Mouse (Mus musculus): ENCODE data around the gene Adh1. TPM values are rescaled to one million over a fixed set of nuclear protein-coding genes. Genes with fewer than 3 reads are reported as not detected.

Adh1 gene
- polyA plus RNA-seq, 1 experiment from 2014 or later = 0.30 TPM

- Histone ChIP-seq H3K27me3 (ENCODE audit: insufficient read depth, poor library complexity, severe bottlenecking) (no peaks in the 10 kb centered on the region), H3K4me3 (no peak overlapping the region), H3K27ac (no peak overlapping the region), H3K4me1 (replicated peaks) (0 out of 2 replicates have a peak, but pooled peaks cover 4% of the 10 kb centered on the region), H3K9me3 (no peaks in the 10 kb centered on the region), H3K36me3 (no peaks in the 10 kb centered on the region)
- WGBS = 78% methylated on average over 7 of the region's 7 CpGs
- no peak for DNase-seq (ENCODE audit: low spot score)
Observed at GRCm38 (mm10) chr3:138244338-138244874, 16.4 kb upstream of the Adh1 start.

DNA sequence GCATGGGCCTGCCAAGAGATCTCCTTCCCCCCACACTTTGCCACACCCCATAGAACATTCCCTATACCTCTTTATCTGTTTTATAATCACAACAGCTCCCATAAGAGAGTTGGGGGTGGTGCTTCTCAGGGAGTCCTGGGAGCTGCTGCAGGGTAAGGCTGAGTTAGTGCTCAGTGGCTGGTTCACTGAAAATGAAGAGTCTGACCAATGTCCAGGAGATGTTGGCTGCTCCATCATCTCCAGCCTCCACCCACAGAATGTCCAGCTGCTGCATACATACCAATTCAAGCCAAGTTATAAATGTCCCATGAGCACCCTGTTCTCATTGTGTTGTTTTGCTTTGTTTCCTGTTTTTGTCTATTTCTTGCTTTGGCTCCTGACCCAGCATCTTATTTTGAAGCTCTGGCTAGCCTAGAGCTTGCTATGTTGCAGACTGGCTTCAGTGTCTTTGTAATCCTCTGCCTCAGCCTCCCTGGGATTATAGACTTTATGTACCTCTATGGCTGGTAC, 14.2 kb upstream of the Adh1 start:
- no peak for DNase-seq (ENCODE audit: low spot score)
- Histone ChIP-seq H3K9me3 (no peaks in the 10 kb centered on the region), H3K4me1 (replicated peaks) (0 out of 2 replicates have a peak, but pooled peaks cover 4% of the 10 kb centered on the region), H3K4me3 (no peak overlapping the region), H3K27ac (no peak overlapping the region), H3K36me3 (no peaks in the 10 kb centered on the region), H3K27me3 (ENCODE audit: insufficient read depth, poor library complexity, severe bottlenecking) (no peaks in the 10 kb centered on the region)

DNA sequence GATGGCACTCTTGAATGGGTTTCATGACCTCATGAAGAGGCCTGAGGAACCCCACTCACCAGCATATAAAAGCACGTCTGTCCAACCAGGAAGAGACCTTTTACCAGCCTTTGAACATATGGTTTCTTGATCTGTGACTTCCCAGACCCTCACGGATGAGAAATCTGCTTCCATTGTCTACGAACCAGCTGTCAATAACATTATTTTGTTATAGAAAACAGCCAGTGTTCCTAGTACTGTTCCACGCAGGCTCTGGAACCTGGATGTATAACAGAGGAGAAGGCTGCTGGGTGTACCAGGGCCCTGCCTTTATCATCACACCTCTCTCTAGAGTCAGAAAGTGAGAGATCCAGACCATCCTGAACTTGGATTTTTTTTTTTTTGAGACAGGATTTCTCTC, 13.6 kb upstream of the Adh1 start:
- H3K27ac ChIP-seq = no peak overlapping the region
- no peak for DNase-seq (ENCODE audit: low spot score)
- H3K4me1 ChIP-seq (replicated peaks) = 0 out of 2 replicates have a peak, but pooled peaks cover 4% of the 10 kb centered on the region

DNA sequence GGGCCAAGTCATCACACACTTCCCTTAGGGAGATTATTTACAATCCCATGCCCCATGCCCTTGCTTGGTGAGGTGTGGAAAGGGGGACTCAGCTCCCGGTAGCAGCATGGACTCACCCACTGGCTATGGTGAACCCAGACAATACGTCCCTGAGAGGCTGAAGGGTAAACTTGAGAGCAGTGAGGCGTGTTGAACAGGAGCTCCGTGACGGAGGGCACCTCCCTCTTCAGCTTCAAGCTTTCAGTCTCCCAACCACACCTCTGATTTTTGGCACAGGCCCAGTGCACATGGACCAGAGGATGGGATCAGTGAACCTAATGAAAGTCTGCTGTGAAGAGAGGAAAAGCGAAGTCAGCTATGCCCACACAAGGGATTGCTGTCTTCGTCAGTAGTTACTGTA, 12.8 kb upstream of the Adh1 start:
- H3K9me3 ChIP-seq = no peaks in the 10 kb centered on the region
- DNase-seq (ENCODE audit: low spot score) = no peak
- 0 out of 2 replicates have a peak, but pooled peaks cover 4% of the 10 kb centered on the region for H3K4me1 ChIP-seq (replicated peaks)
- H3K36me3 ChIP-seq = no peaks in the 10 kb centered on the region
- 74% methylated on average over 7 of the region's 7 CpGs for WGBS
- H3K4me3 ChIP-seq = no peak overlapping the region
- no peaks in the 10 kb centered on the region for H3K27me3 ChIP-seq (ENCODE audit: insufficient read depth, poor library complexity, severe bottlenecking)
- no peak overlapping the region for H3K27ac ChIP-seq

More for the DNA sequence above, 13.6 kb upstream of the Adh1 start:
- Histone ChIP-seq H3K36me3 (no peaks in the 10 kb centered on the region), H3K27me3 (ENCODE audit: insufficient read depth, poor library complexity, severe bottlenecking) (no peaks in the 10 kb centered on the region), H3K4me3 (no peak overlapping the region), H3K9me3 (no peaks in the 10 kb centered on the region)
- WGBS = 79% methylated on average over 4 of the region's 4 CpGs

- Histone ChIP-seq H3K36me3 (no peaks in the 10 kb centered on the region), H3K4me3 (no peak overlapping the region), H3K4me1 (replicated peaks) (0 out of 2 replicates have a peak, but pooled peaks cover 4% of the 10 kb centered on the region), H3K9me3 (no peaks in the 10 kb centered on the region), H3K27ac (no peak overlapping the region), H3K27me3 (ENCODE audit: insufficient read depth, poor library complexity, severe bottlenecking) (no peaks in the 10 kb centered on the region)
- DNase-seq (ENCODE audit: low spot score) = no peak
- 93% methylated on average over 8 of the region's 8 CpGs for WGBS
Observed at GRCm38 (mm10) chr3:138248746-138249145, 12.0 kb upstream of the Adh1 start.

DNA sequence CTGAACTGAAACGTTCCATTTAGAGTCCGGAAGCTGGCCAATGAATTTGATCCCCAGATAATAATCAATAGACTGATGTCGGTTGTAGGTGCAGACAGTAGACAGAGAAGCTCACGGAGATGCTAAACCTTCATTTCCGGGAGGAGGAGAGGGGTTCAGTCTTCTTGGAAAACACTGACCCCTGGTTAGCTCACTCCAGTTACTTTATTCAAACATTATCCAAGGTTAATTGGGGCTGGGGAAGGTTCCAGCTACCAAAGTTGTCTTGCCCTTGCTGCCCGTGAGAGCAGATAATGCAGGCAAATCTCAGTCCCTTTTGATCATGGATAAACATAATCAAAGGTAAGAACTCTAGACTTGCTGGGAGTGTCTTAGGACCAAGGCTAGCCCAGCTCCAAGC, 9.6 kb upstream of the Adh1 start:
- H3K9me3 ChIP-seq = no peaks in the 10 kb centered on the region
- no peaks in the 10 kb centered on the region for H3K27me3 ChIP-seq (ENCODE audit: insufficient read depth, poor library complexity, severe bottlenecking)
- WGBS = 89% methylated on average over 6 of the region's 6 CpGs
- peaks cover 9% of the 10 kb centered on the region; the same call in 1 of the 2 replicates for H3K4me1 ChIP-seq (replicated peaks)
- no peak overlapping the region for H3K27ac ChIP-seq
- no peaks in the 10 kb centered on the region for H3K36me3 ChIP-seq
- no peak for DNase-seq (ENCODE audit: low spot score)
- H3K4me3 ChIP-seq = no peak overlapping the region

GRCm38 (mm10) chr3:138254205-138254604, 6.6 kb upstream of the Adh1 start:
- no peaks in the 10 kb centered on the region for H3K27me3 ChIP-seq (ENCODE audit: insufficient read depth, poor library complexity, severe bottlenecking)
- H3K9me3 ChIP-seq = no peaks in the 10 kb centered on the region
- peaks cover 9% of the 10 kb centered on the region; the same call in 1 of the 2 replicates for H3K4me1 ChIP-seq (replicated peaks)
- H3K36me3 ChIP-seq = no peaks in the 10 kb centered on the region
- no peak overlapping the region for H3K27ac ChIP-seq
- WGBS = 59% methylated on average over 5 of the region's 5 CpGs
- DNase-seq (ENCODE audit: low spot score) = no peak
- H3K4me3 ChIP-seq = no peak overlapping the region

GRCm38 (mm10) chr3:138255366-138255765, 5.4 kb upstream of the Adh1 start:
- peaks cover 9% of the 10 kb centered on the region; the same call in 1 of the 2 replicates for H3K4me1 ChIP-seq (replicated peaks)
- WGBS = 57% methylated on average over 3 of the region's 3 CpGs
- no peak overlapping the region for H3K4me3 ChIP-seq
- no peak for DNase-seq (ENCODE audit: low spot score)
- no peaks in the 10 kb centered on the region for H3K36me3 ChIP-seq
- no peaks in the 10 kb centered on the region for H3K27me3 ChIP-seq (ENCODE audit: insufficient read depth, poor library complexity, severe bottlenecking)
- no peaks in the 10 kb centered on the region for H3K9me3 ChIP-seq
- no peak overlapping the region for H3K27ac ChIP-seq

DNA sequence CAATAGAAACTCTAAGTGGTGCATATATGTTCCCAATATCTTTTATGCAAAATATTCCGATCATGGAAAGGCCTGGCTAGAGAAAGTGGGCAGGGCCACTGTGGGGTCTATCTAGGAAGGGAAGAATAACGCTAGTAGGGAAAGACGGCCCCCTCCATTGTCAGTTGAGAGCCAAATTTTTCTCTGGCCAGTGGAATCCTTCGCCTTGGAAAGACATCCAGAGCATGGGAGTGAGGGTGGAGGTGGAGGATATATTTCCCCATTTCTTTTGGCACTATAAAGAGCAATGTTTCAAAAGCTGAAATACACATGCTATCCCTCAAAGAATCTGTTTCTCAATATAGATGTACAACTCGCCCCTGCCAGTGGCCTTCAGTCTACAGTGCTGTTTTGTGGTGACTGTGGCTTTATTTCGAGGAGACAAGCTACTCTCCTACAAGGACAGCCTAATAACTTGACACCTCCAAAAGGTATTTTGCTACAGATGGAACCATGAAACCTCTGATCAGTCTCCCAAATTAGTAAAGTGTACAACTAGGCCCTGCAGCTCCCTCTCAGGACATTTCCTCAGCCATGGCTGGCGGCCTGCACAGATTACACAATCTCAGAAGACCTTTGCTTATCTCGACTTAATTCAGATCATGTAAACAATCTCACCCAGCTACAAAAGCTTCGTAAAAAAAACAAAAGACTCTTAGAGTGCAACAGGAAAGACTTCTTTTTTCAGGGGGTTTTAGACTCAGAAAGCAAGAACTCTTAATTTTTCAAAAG, 4.8 kb upstream of the Adh1 start:
- no peak overlapping the region for H3K27ac ChIP-seq
- H3K4me3 ChIP-seq = no peak overlapping the region
- WGBS = 84% methylated on average over 9 of the region's 9 CpGs
- H3K27me3 ChIP-seq (ENCODE audit: insufficient read depth, poor library complexity, severe bottlenecking) = no peaks in the 10 kb centered on the region
- H3K4me1 ChIP-seq (replicated peaks) = peaks cover 9% of the 10 kb centered on the region; the same call in 1 of the 2 replicates
- no peaks in the 10 kb centered on the region for H3K36me3 ChIP-seq
- no peaks in the 10 kb centered on the region for H3K9me3 ChIP-seq
- no peak for DNase-seq (ENCODE audit: low spot score)

GRCm38 (mm10) chr3:138262568-138262967, 1.8 kb downstream of the Adh1 start:
- Histone ChIP-seq H3K9me3 (no peaks in the 10 kb centered on the region), H3K27ac (no peak overlapping the region), H3K4me1 (replicated peaks) (0 out of 2 replicates have a peak, but pooled peaks cover 3% of the 10 kb centered on the region), H3K36me3 (no peaks in the 10 kb centered on the region), H3K27me3 (ENCODE audit: insufficient read depth, poor library complexity, severe bottlenecking) (no peaks in the 10 kb centered on the region), H3K4me3 (no peak overlapping the region)
- WGBS = 85% methylated on average over 4 of the region's 4 CpGs
- no peak for DNase-seq (ENCODE audit: low spot score)

DNA sequence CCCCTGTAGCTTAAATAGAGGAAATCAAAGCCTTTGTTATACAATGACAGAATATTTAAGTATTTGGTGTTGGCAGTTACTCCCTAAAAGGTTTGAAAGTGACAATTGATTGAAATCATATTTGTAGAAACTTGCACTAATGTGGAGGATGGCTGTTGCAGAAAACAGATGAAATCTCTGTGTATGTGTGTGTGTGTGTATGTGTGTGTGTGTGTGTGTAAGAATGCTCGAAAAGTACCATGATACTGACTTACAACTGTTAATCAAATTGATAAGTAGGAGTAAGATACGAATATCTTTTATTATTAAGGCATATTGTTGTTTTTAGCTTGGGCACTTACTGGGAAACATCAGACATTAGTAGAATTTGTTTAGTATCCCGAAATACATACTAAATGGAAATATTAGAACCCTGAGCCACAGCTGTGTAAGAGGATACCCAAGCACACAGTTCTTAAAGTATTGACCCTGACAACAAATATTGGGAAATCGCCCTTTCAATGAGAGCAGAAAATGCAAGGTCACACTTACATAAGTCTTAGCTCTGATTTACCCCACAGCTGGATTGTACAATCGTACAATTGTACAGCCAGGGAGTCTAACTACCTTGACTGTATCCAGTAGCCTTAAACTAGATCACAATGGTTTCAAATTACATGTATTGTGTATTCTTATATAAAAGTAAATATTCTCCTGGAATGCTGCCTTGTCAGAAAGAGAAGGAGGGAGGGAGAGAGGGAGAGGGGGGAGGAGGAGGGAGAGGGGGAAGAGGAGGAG, 2.6 kb downstream of the Adh1 start:
- Histone ChIP-seq H3K9me3 (no peaks in the 10 kb centered on the region), H3K27ac (no peak overlapping the region), H3K27me3 (ENCODE audit: insufficient read depth, poor library complexity, severe bottlenecking) (no peaks in the 10 kb centered on the region), H3K4me3 (no peak overlapping the region), H3K36me3 (no peaks in the 10 kb centered on the region), H3K4me1 (replicated peaks) (0 out of 2 replicates have a peak, but pooled peaks cover 3% of the 10 kb centered on the region)
- DNase-seq (ENCODE audit: low spot score) = no peak
- WGBS = 84% methylated on average over 5 of the region's 5 CpGs

- no peak overlapping the region for H3K27ac ChIP-seq
- 0 out of 2 replicates have a peak, but pooled peaks cover 3% of the 10 kb centered on the region for H3K4me1 ChIP-seq (replicated peaks)
- 90% methylated on average over 3 of the region's 3 CpGs for WGBS
- no peaks in the 10 kb centered on the region for H3K36me3 ChIP-seq
- H3K4me3 ChIP-seq = no peak overlapping the region
- DNase-seq (ENCODE audit: low spot score) = no peak
- H3K27me3 ChIP-seq (ENCODE audit: insufficient read depth, poor library complexity, severe bottlenecking) = no peaks in the 10 kb centered on the region
- H3K9me3 ChIP-seq = no peaks in the 10 kb centered on the region
Observed at GRCm38 (mm10) chr3:138264648-138265047, 3.9 kb downstream of the Adh1 start.
